Mouse (Mus musculus): ENCODE measurements around the gene Gm38119.
"Not testable (repeated sequence)": the region's sequence is repeated elsewhere in the genome, so short reads cannot be mapped to it uniquely, and the experiment has no call there.

The Gm38119 gene

GRCm38 (mm10) chr3:92738996-92739395 is at the start of gene Gm38119:
Gene Gm38119, minus strand, starts transcription at chr3:92739096.
- no peak for DNase-seq (ENCODE audit: low spot score)

DNA sequence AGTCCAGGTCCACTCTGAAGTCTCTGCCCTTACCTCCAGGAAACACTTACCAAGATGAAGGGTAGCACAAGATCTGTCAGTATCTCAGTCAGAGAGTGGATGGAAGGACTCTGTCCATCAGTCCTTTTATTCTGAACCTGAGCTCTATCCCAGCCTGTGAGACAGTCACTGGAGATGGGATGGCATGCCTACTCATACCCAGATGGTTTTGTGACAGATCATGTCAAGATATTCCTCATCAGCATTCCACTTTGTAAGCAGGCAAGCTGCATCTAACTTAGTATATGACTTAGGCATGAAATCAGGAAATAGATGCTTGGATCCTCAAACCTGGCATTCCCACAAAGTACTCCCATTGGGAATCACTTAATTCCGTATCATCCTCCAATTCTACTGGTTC is 39.9 kb upstream of the Gm38119 start, which contains the start of gene Lce1i:
Gene Lce1i (minus strand): TSS at position 101 of the 400 bp plus-strand sequence.
- no peak for DNase-seq (ENCODE audit: low spot score)

DNA sequence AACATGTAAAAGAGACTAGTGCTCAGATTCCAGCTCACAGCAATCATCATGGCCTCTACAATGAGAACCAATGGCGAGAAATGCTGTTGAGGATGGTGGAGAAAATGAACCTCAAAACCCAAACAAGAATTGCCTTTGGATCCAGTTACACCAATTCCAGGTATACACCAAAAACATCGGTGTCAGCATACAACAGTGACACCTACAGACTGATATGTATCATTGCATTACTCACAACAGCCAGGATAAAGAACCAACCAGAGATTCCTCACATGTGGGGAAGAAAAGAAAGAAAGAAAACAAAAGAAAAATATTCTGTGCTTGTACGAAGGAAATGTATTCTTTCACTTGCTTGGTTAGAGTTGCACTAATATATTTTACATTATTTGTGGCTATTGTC is 32.7 kb upstream of the Gm38119 start:
- DNase-seq (ENCODE audit: low spot score), result no peak

- no peak for DNase-seq (ENCODE audit: low spot score)
These were observed 26.1 kb upstream of the Gm38119 start, which contains the start of gene Lce1h for GRCm38 (mm10) chr3:92764965-92765364. Gene Lce1h, minus strand, starts transcription at chr3:92765065.

GRCm38 (mm10) chr3:92753197-92753596 is 14.3 kb upstream of the Gm38119 start:
- DNase-seq (ENCODE audit: low spot score), result no peak

DNA sequence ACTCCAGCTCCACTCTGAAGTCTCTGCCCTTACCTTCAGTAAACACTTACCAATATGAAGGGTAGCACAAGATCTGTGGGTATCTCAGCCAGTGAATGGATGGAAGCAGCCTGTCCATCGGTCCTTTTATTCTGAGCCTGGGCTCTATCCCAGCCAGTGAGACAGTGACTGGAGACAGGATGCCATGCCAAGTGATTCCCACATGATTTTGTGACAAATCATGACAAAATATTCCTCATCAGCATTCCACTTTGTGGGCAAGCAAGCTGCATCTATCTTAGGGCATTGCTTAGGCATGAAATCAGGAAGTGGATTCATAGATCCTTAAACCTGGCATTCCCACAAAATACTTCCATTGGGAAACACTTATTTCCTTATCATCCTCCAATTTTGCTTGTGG is 13.3 kb upstream of the Gm38119 start, which contains the start of gene Lce1g:
Gene Lce1g (minus strand): TSS at position 101 of the 400 bp plus-strand sequence.
- DNase-seq (ENCODE audit: low spot score), result no peak

- no peak for DNase-seq (ENCODE audit: low spot score)
These were observed 16.3 kb downstream of the Gm38119 start for GRCm38 (mm10) chr3:92722631-92723030.

DNA sequence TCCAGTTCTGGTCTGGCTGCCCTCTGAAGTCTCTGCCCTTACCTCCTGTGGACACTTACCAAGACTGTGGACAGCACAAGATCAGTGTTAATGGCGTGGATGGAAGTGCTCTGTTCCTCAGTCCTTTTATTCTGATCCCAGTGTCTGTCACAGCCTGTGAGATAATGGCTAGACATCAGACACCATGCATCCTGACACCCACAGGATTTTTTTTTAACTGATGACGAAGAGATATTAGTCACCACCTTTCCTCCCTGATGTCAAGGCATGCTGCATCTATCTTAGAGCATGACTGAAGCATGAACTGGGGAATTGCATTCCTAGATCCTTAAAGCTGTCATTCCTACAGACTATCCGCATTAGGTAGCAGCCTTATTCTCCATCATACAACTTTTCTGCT is 18.6 kb downstream of the Gm38119 start, which contains the start of gene Lce1f:
Gene Lce1f (minus strand): TSS at position 101 of the 400 bp plus-strand sequence.
- no peak for DNase-seq (ENCODE audit: low spot score)

DNA sequence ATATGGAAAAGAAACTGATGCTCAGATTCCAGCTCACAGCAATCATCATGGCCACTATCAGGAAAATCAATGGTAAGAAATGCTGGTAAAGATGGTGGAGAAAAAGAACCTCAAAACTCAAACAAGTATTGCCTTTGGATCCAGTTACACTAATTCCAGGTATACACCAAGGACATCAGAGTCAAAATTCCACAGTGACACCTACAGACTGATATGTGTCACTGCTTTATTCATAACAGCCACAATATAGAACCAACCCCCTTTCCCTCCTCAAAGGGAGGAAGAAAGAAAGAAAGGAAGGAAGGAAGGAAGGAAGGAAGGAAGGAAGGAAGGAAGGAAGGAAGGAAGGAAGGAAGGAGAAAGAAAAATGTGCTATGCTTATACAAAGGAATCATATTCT is 23.8 kb downstream of the Gm38119 start:
- DNase-seq (ENCODE audit: low spot score), result no peak

DNA sequence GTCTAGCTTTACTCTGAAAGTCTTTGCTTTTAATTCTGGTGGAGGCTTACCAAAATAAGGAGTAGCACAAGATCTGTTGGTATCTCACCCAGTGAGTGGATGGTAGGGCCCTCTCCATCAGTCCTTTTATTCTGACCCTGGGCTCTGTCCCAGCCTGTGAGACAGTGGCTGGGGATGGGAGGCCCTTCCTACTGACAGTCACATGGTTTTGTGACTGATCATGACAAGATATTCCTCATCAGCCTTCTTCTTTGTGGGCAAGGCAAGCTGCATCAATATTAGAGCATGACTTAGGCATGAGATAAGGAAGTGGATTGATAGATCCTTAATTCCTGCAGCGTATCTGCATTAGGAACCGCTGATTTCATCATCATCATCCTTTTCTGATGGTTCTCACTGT is 29.9 kb downstream of the Gm38119 start, which contains the start of gene Lce1e:
Gene Lce1e (minus strand): TSS at position 101 of the 400 bp plus-strand sequence.
- DNase-seq (ENCODE audit: low spot score), result no peak

GRCm38 (mm10) chr3:92694613-92695012 is 44.3 kb downstream of the Gm38119 start:
- DNase-seq (ENCODE audit: low spot score), result no peak

GRCm38 (mm10) chr3:92691688-92692087 is 47.2 kb downstream of the Gm38119 start:
- DNase-seq (ENCODE audit: low spot score), result no peak

DNA sequence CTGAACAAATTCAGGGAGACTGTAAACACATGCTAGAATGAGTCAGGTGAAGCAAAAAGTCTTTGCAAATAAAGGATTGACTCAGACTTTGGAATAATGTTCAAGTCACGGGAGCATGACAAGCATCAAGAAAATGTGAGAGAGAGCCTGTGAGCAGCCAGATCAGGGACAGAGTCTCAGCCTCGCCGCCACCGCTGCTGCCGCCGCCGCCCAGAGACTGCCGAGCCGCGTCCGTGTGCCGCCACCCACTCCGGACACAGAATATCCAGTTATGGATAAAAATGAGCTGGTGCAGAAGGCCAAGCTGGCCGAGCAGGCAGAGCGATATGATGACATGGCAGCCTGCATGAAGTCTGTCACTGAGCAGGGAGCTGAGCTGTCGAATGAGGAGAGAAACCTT is 49.7 kb downstream of the Gm38119 start:
- not testable (repeated sequence) for DNase-seq (ENCODE audit: low spot score)
